Mouse (Mus musculus) erythroblast, embryonic 14.5 days (primary cell): ENCODE results near the gene Klhl25.
"Not testable (repeated sequence)": the region's sequence is repeated elsewhere in the genome, so short reads cannot be mapped to it uniquely, and the experiment has no call there.

Source experiments
- GATA1 ChIP-seq: IDR thresholded peaks from 2 replicates; pipeline ENCODE4 v1.6.1; 2012; ENCODE audit warnings: low read length, inconsistent platforms, mixed read lengths
- TAL1 ChIP-seq: IDR thresholded peaks from 3 replicates; pipeline ENCODE4 v1.6.1; 2012; ENCODE audit warnings: low read length, inconsistent platforms, mixed read lengths

GRCm38 (mm10) chr7:75863248-75863911 is 15.3 kb downstream of the Klhl25 start:
- TF ChIP-seq TAL1, GATA1: not testable (repeated sequence)
